Mouse (Mus musculus) stomach, embryonic 14.5 days (tissue): ENCODE data around the gene Itga2b. TPM values are rescaled to one million over a fixed set of nuclear protein-coding genes. Genes with fewer than 3 reads are reported as not detected.

Experiments
- ATAC-seq: fragments of 200-750 bp; cut with Nextera tagmentation; 2 replicates; pipeline ENCODE4 v1.8.0; 2017; ENCODE audit warnings: low read depth, moderate TSS enrichment; ENCODE audit not compliant: insufficient number of reproducible peaks, insufficient read depth, low FRiP score
- H3K27ac ChIP-seq: fragments of 300-500 bp; sonication (generic); 2 replicates; pipeline ENCODE4 v1.5.1; 2014; ENCODE audit warnings: mild to moderate bottlenecking, low read length, moderate library complexity, mixed read lengths
- H3K27me3 ChIP-seq: fragments of 300-500 bp; sonication (generic); 2 replicates; pipeline ENCODE4 v1.6.1; 2014; ENCODE audit warnings: low read length, control low read depth, mixed read lengths; ENCODE audit not compliant: control insufficient read depth, insufficient read depth
- H3K36me3 ChIP-seq: fragments of 300-500 bp; sonication (generic); 2 replicates; pipeline ENCODE4 v1.6.1; 2014; ENCODE audit warnings: mild to moderate bottlenecking, control low read depth, low read length, moderate library complexity, mixed read lengths; ENCODE audit not compliant: control insufficient read depth, insufficient read depth
- H3K4me1 ChIP-seq: fragments of 300-500 bp; sonication (generic); 2 replicates; pipeline ENCODE4 v1.6.1; 2014; ENCODE audit warnings: low read length, control low read depth, mixed read lengths; ENCODE audit not compliant: control insufficient read depth, insufficient read depth
- H3K4me2 ChIP-seq: fragments of 300-500 bp; sonication (generic); replicated peaks from 2 replicates; pipeline ENCODE4 v1.6.1; 2014; ENCODE audit warnings: low read depth, low read length, control low read depth
- H3K4me3 ChIP-seq: fragments of 300-500 bp; sonication (generic); 2 replicates; pipeline ENCODE4 v1.5.1; 2014; ENCODE audit warnings: low read depth, low read length, control low read depth
- H3K9ac ChIP-seq: fragments of 300-500 bp; sonication (generic); replicated peaks from 2 replicates; pipeline ENCODE4 v1.6.1; 2014; ENCODE audit warnings: low read depth, mild to moderate bottlenecking, control low read depth, low read length, moderate library complexity, mixed read lengths
- H3K9me3 ChIP-seq: fragments of 300-500 bp; sonication (generic); 2 replicates; pipeline ENCODE4 v1.6.1; 2016; ENCODE audit warnings: low read depth, low read length, control low read depth; ENCODE audit not compliant: control insufficient read depth
- WGBS: fragments of 180-500 bp; shearing (Covaris S2); extraction: QIAGEN DNeasy Blood & Tissue Kit; methylation state at CpG from one replicate; pipeline ENCODE4 v1.1.7; 2014; 5-methylcytosine and 5-hydroxymethylcytosine counted together
- polyA plus RNA-seq: library from polyadenylated mRNA; unstranded; fragments of >200 nt; fragmentation: Nextera tagmentation; extraction: Ambion mirVana; gene quantifications from 2 replicates; pipeline ENCODE4 v1.2.1, GENCODE M21; 2014

The Itga2b gene
- polyA plus RNA-seq, 1 experiment from 2014 or later = 6.4 TPM

- no peak for ATAC-seq
- peaks cover 32% of the 10 kb centered on the region for H3K36me3 ChIP-seq
- H3K4me2 ChIP-seq = no peak overlapping the region
- no peaks in the 10 kb centered on the region for H3K27me3 ChIP-seq
- WGBS = 78% methylated on average over 3 of the region's 3 CpGs
- H3K4me3 ChIP-seq = no peak overlapping the region
- no peak overlapping the region for H3K9ac ChIP-seq
- H3K9me3 ChIP-seq = no peaks in the 10 kb centered on the region
- no peak overlapping the region for H3K27ac ChIP-seq
- H3K4me1 ChIP-seq = peaks cover 42% of the 10 kb centered on the region
Measured at GRCm38 (mm10) chr11:102444321-102444720, 25.6 kb downstream of the Itga2b start.

- H3K4me2 ChIP-seq = no peak overlapping the region
- peaks cover 37% of the 10 kb centered on the region for H3K36me3 ChIP-seq
- ATAC-seq = no peak
Measured at GRCm38 (mm10) chr11:102443740-102444139, 26.2 kb downstream of the Itga2b start.

GRCm38 (mm10) chr11:102442089-102442488, 27.8 kb downstream of the Itga2b start:
- no peak for ATAC-seq
- Histone ChIP-seq H3K9ac (no peak overlapping the region; the same call in 1 of the 2 replicates), H3K9me3 (no peaks in the 10 kb centered on the region), H3K36me3 (peaks cover 37% of the 10 kb centered on the region), H3K4me3 (no peak overlapping the region), H3K4me2 (no peak overlapping the region), H3K27me3 (no peaks in the 10 kb centered on the region), H3K4me1 (peaks cover 39% of the 10 kb centered on the region), H3K27ac (no peak overlapping the region)
- 83% methylated on average over 6 of the region's 6 CpGs for WGBS

More at GRCm38 (mm10) chr11:102443740-102444139, 26.2 kb downstream of the Itga2b start:
- Histone ChIP-seq H3K9ac (no peak overlapping the region), H3K27ac (no peak overlapping the region), H3K27me3 (no peaks in the 10 kb centered on the region), H3K9me3 (no peaks in the 10 kb centered on the region), H3K4me1 (peaks cover 38% of the 10 kb centered on the region), H3K4me3 (no peak overlapping the region)
- 71% methylated on average over 12 of the region's 12 CpGs for WGBS

DNA sequence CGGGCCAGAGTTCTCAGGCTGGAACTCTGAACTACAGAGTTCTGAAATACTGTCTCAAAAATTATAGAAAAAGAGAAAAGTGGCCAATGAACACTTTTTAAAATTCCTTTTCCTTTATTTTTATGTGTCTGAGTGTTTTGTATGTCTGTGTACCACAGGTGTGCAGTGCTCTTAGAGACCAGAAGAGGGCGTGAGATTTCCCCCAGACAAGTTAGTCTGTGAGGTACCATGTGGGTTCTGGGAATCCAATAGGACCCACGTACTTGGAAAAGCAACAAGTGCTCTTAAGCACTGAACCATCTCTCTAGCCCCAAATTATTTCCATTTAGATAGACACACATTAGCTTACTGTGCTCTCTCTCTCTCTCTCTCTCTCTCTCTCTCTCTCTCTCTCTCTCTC, 28.5 kb downstream of the Itga2b start:
- 74% methylated on average over 3 of the region's 3 CpGs for WGBS
- ATAC-seq = no peak
- Histone ChIP-seq H3K4me2 (no peak overlapping the region), H3K4me1 (peaks cover 40% of the 10 kb centered on the region), H3K27ac (no peak overlapping the region), H3K9ac (no peak overlapping the region), H3K4me3 (no peak overlapping the region), H3K9me3 (no peaks in the 10 kb centered on the region), H3K36me3 (peaks cover 37% of the 10 kb centered on the region), H3K27me3 (no peaks in the 10 kb centered on the region)

- Histone ChIP-seq H3K9me3 (no peaks in the 10 kb centered on the region), H3K27me3 (no peaks in the 10 kb centered on the region), H3K4me1 (peaks cover 28% of the 10 kb centered on the region), H3K36me3 (peaks cover 45% of the 10 kb centered on the region), H3K4me3 (no peak overlapping the region), H3K27ac (no peak overlapping the region), H3K4me2 (no peak overlapping the region), H3K9ac (no peak overlapping the region)
- ATAC-seq = no peak
- 85% methylated on average over 8 of the region's 8 CpGs for WGBS
Measured at GRCm38 (mm10) chr11:102440255-102440654, 29.7 kb downstream of the Itga2b start.

- H3K27me3 ChIP-seq = no peaks in the 10 kb centered on the region
- no peaks in the 10 kb centered on the region for H3K9me3 ChIP-seq
- no peak overlapping the region for H3K27ac ChIP-seq
- peaks cover 53% of the 10 kb centered on the region for H3K36me3 ChIP-seq
- no peak for ATAC-seq
- H3K9ac ChIP-seq = no peak overlapping the region
- H3K4me3 ChIP-seq = no peak overlapping the region
- WGBS = 82% methylated on average over 14 of the region's 14 CpGs
- H3K4me1 ChIP-seq = peaks cover 19% of the 10 kb centered on the region
- no peak overlapping the region for H3K4me2 ChIP-seq
Measured at GRCm38 (mm10) chr11:102439093-102440082, 30.5 kb downstream of the Itga2b start.

GRCm38 (mm10) chr11:102438212-102439092, 31.5 kb downstream of the Itga2b start:
- no peaks in the 10 kb centered on the region for H3K9me3 ChIP-seq
- H3K4me2 ChIP-seq = peak overlapping the region; percentile 80
- H3K9ac ChIP-seq = peak overlapping the region; percentile 33; the same call in 1 of the 2 replicates
- H3K27ac ChIP-seq = no peak overlapping the region
- peak overlapping the region; percentile 36 for H3K4me3 ChIP-seq
- no peak for ATAC-seq
- peaks cover 13% of the 10 kb centered on the region for H3K4me1 ChIP-seq
- H3K36me3 ChIP-seq = peaks cover 55% of the 10 kb centered on the region
- 14% methylated on average over 77 of the region's 77 CpGs for WGBS
- H3K27me3 ChIP-seq = no peaks in the 10 kb centered on the region
